Mouse (Mus musculus): ENCODE measurements around the gene Bhmt. TPM values are rescaled to one million over a fixed set of nuclear protein-coding genes. Genes with fewer than 3 reads are reported as not detected.

Gene Bhmt
- polyA plus RNA-seq (2014; fragmentation: Nextera tagmentation; extraction: Ambion mirVana), result not detected in 2 replicates

GRCm38 (mm10) chr13:93637282-93638245 lies at the start of gene Bhmt:
TSS of gene Bhmt (minus strand) at chr13:93637961.
- WGBS, result 61% methylated on average over 19 of the region's 19 CpGs
- no peak for TF ChIP-seq CTCF (IDR thresholded peaks at IDR 0.05; ENCODE audit: low read depth)

GRCm38 (mm10) chr13:93687321-93687720 lies 49.6 kb upstream of the Bhmt start:
- Histone ChIP-seq H3K36me3 (ENCODE audit: insufficient read depth) (no peaks in the 10 kb centered on the region), H3K4me1 (ENCODE audit: insufficient read depth) (no peaks in the 10 kb centered on the region), H3K4me2 (no peak overlapping the region), H3K9ac (no peak overlapping the region), H3K27me3 (ENCODE audit: insufficient read depth, low read length) (no peaks in the 10 kb centered on the region), H3K4me3 (ENCODE audit: low read depth, low read length) (no peak overlapping the region), H3K27ac (ENCODE audit: low read depth) (no peak overlapping the region), H3K9me3 (ENCODE audit: low read depth, low read length) (no peaks in the 10 kb centered on the region)
- no peak for ATAC-seq (ENCODE audit: insufficient read depth)
- WGBS, result 8% methylated on average over 5 of the region's 5 CpGs
- DNase-seq, result no peak
- no peak for TF ChIP-seq CTCF (IDR thresholded peaks at IDR 0.05; ENCODE audit: low read depth)

More at GRCm38 (mm10) chr13:93637282-93638245, at the start of gene Bhmt:
- Histone ChIP-seq H3K9ac (no peak within 1 kb of the TSS), H3K27ac (ENCODE audit: low read depth) (no peak within 1 kb of the TSS), H3K4me3 (ENCODE audit: low read depth, low read length) (no peak within 1 kb of the TSS), H3K36me3 (ENCODE audit: insufficient read depth) (no peaks in the 10 kb centered on the region), H3K4me1 (ENCODE audit: insufficient read depth) (no peaks in the 10 kb centered on the region), H3K4me2 (no peak within 1 kb of the TSS), H3K9me3 (ENCODE audit: low read depth, low read length) (no peaks in the 10 kb centered on the region), H3K27me3 (ENCODE audit: insufficient read depth, low read length) (no peaks in the 10 kb centered on the region)
- DNase-seq, result no peak
- no peak for ATAC-seq (ENCODE audit: insufficient read depth)

GRCm38 (mm10) chr13:93685226-93685625 lies 47.5 kb upstream of the Bhmt start:
- TF ChIP-seq CTCF (IDR thresholded peaks at IDR 0.05; ENCODE audit: low read depth), result no peak
- no peak for DNase-seq
- no peaks in the 10 kb centered on the region for H3K36me3 ChIP-seq (ENCODE audit: insufficient read depth)
- no peak overlapping the region for H3K27ac ChIP-seq (ENCODE audit: low read depth)
- no peaks in the 10 kb centered on the region for H3K9me3 ChIP-seq (ENCODE audit: low read depth, low read length)
- no peaks in the 10 kb centered on the region for H3K27me3 ChIP-seq (ENCODE audit: insufficient read depth, low read length)
- H3K4me3 ChIP-seq (ENCODE audit: low read depth, low read length), result no peak overlapping the region
- no peak for ATAC-seq (ENCODE audit: insufficient read depth)
- no peak overlapping the region for H3K4me2 ChIP-seq
- 80% methylated on average over 4 of the region's 4 CpGs for WGBS
- no peaks in the 10 kb centered on the region for H3K4me1 ChIP-seq (ENCODE audit: insufficient read depth)
- H3K9ac ChIP-seq, result no peak overlapping the region

GRCm38 (mm10) chr13:93683336-93683735 lies 45.6 kb upstream of the Bhmt start:
- H3K36me3 ChIP-seq (ENCODE audit: insufficient read depth), result no peaks in the 10 kb centered on the region
- no peak overlapping the region for H3K4me2 ChIP-seq
- no peak overlapping the region for H3K27ac ChIP-seq (ENCODE audit: low read depth)
- no peak overlapping the region for H3K9ac ChIP-seq
- no peak overlapping the region for H3K4me3 ChIP-seq (ENCODE audit: low read depth, low read length)
- ATAC-seq (ENCODE audit: insufficient read depth), result peak; percentile 75
- H3K27me3 ChIP-seq (ENCODE audit: insufficient read depth, low read length), result no peaks in the 10 kb centered on the region
- TF ChIP-seq CTCF (IDR thresholded peaks at IDR 0.05; ENCODE audit: low read depth), result no peak
- DNase-seq, result peak; percentile 76
- no peaks in the 10 kb centered on the region for H3K9me3 ChIP-seq (ENCODE audit: low read depth, low read length)
- H3K4me1 ChIP-seq (ENCODE audit: insufficient read depth), result no peaks in the 10 kb centered on the region

- Histone ChIP-seq H3K9ac (no peak overlapping the region), H3K27me3 (ENCODE audit: insufficient read depth, low read length) (peaks cover 10% of the 10 kb centered on the region), H3K9me3 (ENCODE audit: low read depth, low read length) (no peaks in the 10 kb centered on the region), H3K27ac (ENCODE audit: low read depth) (no peak overlapping the region), H3K4me2 (no peak overlapping the region), H3K36me3 (ENCODE audit: insufficient read depth) (no peaks in the 10 kb centered on the region), H3K4me3 (ENCODE audit: low read depth, low read length) (no peak overlapping the region), H3K4me1 (ENCODE audit: insufficient read depth) (no peaks in the 10 kb centered on the region)
- ATAC-seq (ENCODE audit: insufficient read depth) (no peak), DNase-seq (no peak)
- no peak for TF ChIP-seq CTCF (IDR thresholded peaks at IDR 0.05; ENCODE audit: low read depth)
- WGBS, result 70% methylated on average over 9 of the region's 9 CpGs
These were observed 39.1 kb upstream of the Bhmt start for GRCm38 (mm10) chr13:93676864-93677263.

- H3K9ac ChIP-seq, result no peak within 1 kb of the TSS
- no peaks in the 10 kb centered on the region for H3K4me1 ChIP-seq (ENCODE audit: insufficient read depth)
- H3K9me3 ChIP-seq (ENCODE audit: low read depth, low read length), result no peaks in the 10 kb centered on the region
- DNase-seq, result peak; percentile 5
- peak within 1 kb of the TSS; percentile 17; the same call in 1 of the 2 replicates for H3K4me3 ChIP-seq (ENCODE audit: low read depth, low read length)
- no peak for TF ChIP-seq CTCF (IDR thresholded peaks at IDR 0.05; ENCODE audit: low read depth)
- H3K27me3 ChIP-seq (ENCODE audit: insufficient read depth, low read length), result peaks cover 10% of the 10 kb centered on the region
- H3K27ac ChIP-seq (ENCODE audit: low read depth), result no peak within 1 kb of the TSS
- 5% methylated on average over 31 of the region's 31 CpGs for WGBS
- H3K36me3 ChIP-seq (ENCODE audit: insufficient read depth), result no peaks in the 10 kb centered on the region
- H3K4me2 ChIP-seq, result peak within 1 kb of the TSS; percentile 44
- peak; percentile 41; the same call in 1 of the 2 replicates for ATAC-seq (ENCODE audit: insufficient read depth)
These were observed 36.4 kb upstream of the Bhmt start, which contains the start of the genes Bhmt2 and Dmgdh for GRCm38 (mm10) chr13:93674131-93674561. TSS of gene Bhmt2 (minus strand) at chr13:93674302. TSS of gene Dmgdh (plus strand) at chr13:93674433.

GRCm38 (mm10) chr13:93673296-93673695 lies 35.5 kb upstream of the Bhmt start:
- no peak for DNase-seq
- TF ChIP-seq CTCF (IDR thresholded peaks at IDR 0.05; ENCODE audit: low read depth), result no peak
- no peak overlapping the region for H3K4me3 ChIP-seq (ENCODE audit: low read depth, low read length)
- no peak overlapping the region for H3K9ac ChIP-seq
- H3K27ac ChIP-seq (ENCODE audit: low read depth), result no peak overlapping the region
- ATAC-seq (ENCODE audit: insufficient read depth), result no peak
- 54% methylated on average over 2 of the region's 2 CpGs for WGBS
- no peaks in the 10 kb centered on the region for H3K9me3 ChIP-seq (ENCODE audit: low read depth, low read length)
- H3K4me2 ChIP-seq, result no peak overlapping the region
- H3K27me3 ChIP-seq (ENCODE audit: insufficient read depth, low read length), result peaks cover 10% of the 10 kb centered on the region
- no peaks in the 10 kb centered on the region for H3K4me1 ChIP-seq (ENCODE audit: insufficient read depth)
- no peaks in the 10 kb centered on the region for H3K36me3 ChIP-seq (ENCODE audit: insufficient read depth)
